Mouse (Mus musculus): Measurements from ENCODE around the gene Lpcat1. TPM values are rescaled to one million over a fixed set of nuclear protein-coding genes. Genes with fewer than 3 reads are reported as not detected.

Gene Lpcat1
- total RNA-seq, 2 experiments from 2014 or later: 36.6 to 39.4 TPM

Other genes with a start within 250 kb of the Lpcat1 start
- gene Irx4, start 206.7 kb upstream of the Lpcat1 start, total RNA-seq (2021): not detected
- 10 to 100 TPM; 35.2 to 42.5 TPM for gene Mrpl36, start 138.7 kb upstream of the Lpcat1 start, total RNA-seq (2021)
- gene Ndufs6, start 138.7 kb upstream of the Lpcat1 start, total RNA-seq (2021): 100 to 1,000 TPM; 170 to 174 TPM
- gene Slc6a3, start 69.5 kb downstream of the Lpcat1 start, total RNA-seq (2021): under 1 TPM in 1 of 2 experiments, not detected in 1; 0.10 TPM
- gene Clptm1l, start 136.8 kb downstream of the Lpcat1 start, total RNA-seq (2021): 100 to 1,000 TPM; 124 to 131 TPM
- 1 to 10 TPM; 3.9 to 4.7 TPM for gene Tert, start 159.7 kb downstream of the Lpcat1 start, total RNA-seq (2021)
- gene Slc6a18, start 210.8 kb downstream of the Lpcat1 start, total RNA-seq (2021): not detected
- not detected for gene Slc6a19, start 237.7 kb downstream of the Lpcat1 start, total RNA-seq (2021)